Mouse (Mus musculus): Measurements from ENCODE around the gene Nphs2.

DNA sequence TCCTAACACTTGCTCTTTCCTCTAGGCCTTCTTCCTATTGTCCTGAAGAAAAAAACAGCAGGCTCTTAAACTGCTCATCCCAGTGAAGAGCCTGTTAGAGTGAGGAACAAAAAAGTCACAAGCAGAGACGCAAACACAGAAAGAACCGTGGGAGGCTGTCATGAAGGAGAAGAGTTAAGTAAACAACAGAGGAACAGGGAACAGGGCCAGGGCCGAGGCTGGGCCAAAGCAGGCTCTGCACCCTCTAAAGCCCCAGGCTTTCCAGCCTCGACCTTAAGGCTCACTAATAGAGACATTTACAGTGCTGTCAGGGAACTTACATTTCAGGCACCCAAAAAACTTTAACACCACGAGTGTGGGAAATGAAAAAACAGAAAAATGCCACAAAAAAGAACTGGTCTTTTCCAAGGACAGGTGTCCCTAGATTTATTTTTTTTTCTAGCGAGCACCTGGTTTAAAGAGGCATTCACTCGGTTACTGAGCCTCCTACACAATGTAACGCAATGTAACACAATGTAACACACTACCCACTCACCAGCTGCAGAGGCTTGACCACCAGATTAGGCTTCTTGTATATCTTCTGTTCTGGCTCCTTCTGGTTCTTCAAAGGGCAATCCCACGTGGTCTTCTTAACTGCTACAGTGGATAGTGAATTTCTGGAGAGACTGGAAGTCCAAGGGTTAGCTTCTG lies 25.5 kb upstream of the Nphs2 start:
- TF ChIP-seq POLR2A (IDR thresholded peaks at IDR 0.05; ENCODE audit: borderline replicate concordance, extremely low read depth, insufficient read depth, insufficient read length, poor library complexity, severe bottlenecking) (no peak), CTCF (IDR thresholded peaks at IDR 0.05; ENCODE audit: borderline replicate concordance, extremely low read depth, insufficient read depth, insufficient read length) (no peak)
